Mouse (Mus musculus) heart, postnatal 36 days (tissue): ENCODE measurements around the gene Vps18. TPM values are rescaled to one million over a fixed set of nuclear protein-coding genes. Genes with fewer than 3 reads are reported as not detected.

Experiments
- DNase-seq, 2 experiments: peaks; one replicate each; pipeline ENCODE4 v3.0.0; 2021 to 2022
- intact Hi-C: fragments of 180-260 bp; cut with DNase I; formaldehyde crosslinking; loops from one replicate; pipeline ENCODE4 v1.15.1; 2025
- total RNA-seq, 2 experiments: library from RNA; stranded (reverse); gene quantifications; 2 replicates each; pipeline ENCODE4 v1.2.3; 2021

The Vps18 gene
- total RNA-seq, 2 experiments from 2014 or later, result 13.5 to 13.9 TPM

DNA sequence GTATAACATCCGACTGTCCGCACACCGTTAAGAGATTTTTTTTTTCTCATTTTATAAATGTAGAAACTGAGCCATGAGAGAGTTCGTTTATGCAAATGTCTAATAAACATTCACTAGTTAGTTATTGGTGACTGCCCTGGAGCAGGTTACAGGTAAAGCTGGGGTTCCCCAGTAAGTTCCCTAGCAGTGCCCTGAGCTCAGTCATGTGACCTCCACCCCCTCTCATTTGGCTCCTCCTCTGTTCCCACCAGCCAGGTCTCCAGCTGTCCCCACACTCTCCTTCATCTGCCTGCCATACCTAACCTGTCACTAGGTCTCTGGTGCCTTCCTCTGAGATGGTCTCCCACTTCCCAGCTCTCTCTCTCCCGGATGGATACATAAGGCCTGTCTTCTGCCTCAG is 1.2 kb upstream of the Vps18 start:
- no peak for DNase-seq
- intact Hi-C loops, result no loop called here

- DNase-seq, result peak in 1 of 2 experiments; percentile 43
- intact Hi-C loops, result loop anchor here (2.0 kb wide), 1 partner anchor 254 kb away; the partner anchor contains the start of gene Rpusd2
These were observed 475 bp downstream of the Vps18 start for GRCm38 (mm10) chr2:119289014-119289416.

GRCm38 (mm10) chr2:119292281-119292680 is 3.7 kb downstream of the Vps18 start:
- no peak for DNase-seq
- intact Hi-C loops, result no loop called here

DNA sequence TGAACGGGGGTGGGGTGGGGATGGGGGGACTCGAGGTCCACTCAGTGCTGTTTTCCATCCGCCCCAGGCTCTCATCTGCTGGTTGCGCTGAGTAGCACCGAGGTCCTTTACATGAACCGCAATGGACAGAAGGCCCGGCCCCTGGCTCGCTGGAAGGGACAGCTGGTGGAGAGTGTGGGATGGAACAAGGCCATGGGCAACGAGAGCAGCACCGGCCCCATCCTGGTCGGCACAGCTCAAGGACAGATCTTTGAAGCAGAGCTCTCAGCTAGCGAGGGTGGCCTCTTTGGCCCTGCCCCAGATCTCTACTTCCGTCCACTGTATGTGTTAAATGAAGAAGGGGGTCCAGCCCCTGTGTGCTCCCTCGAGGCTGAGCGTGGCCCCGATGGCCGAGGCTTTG is 4.3 kb downstream of the Vps18 start:
- intact Hi-C loops, result no loop called here
- DNase-seq, result no peak

GRCm38 (mm10) chr2:119293311-119293710 is 4.8 kb downstream of the Vps18 start:
- intact Hi-C loops, result no loop called here
- DNase-seq, result no peak

GRCm38 (mm10) chr2:119293776-119294390 is 5.3 kb downstream of the Vps18 start:
- no peak for DNase-seq
- intact Hi-C loops, result no loop called here

- intact Hi-C loops, result no loop called here
- no peak for DNase-seq
These were observed 5.9 kb downstream of the Vps18 start for GRCm38 (mm10) chr2:119294411-119294810.

GRCm38 (mm10) chr2:119296756-119297155 is 8.2 kb downstream of the Vps18 start:
- DNase-seq, result no peak
- intact Hi-C loops, result no loop called here

- DNase-seq, result no peak
- intact Hi-C loops, result no loop called here
These were observed 9.0 kb downstream of the Vps18 start for GRCm38 (mm10) chr2:119297506-119297905.

GRCm38 (mm10) chr2:119298330-119298729 is 9.8 kb downstream of the Vps18 start:
- peak; percentile 72 to 81 for DNase-seq
- intact Hi-C loops, result loop anchor here (1.0 kb wide), 3 partner anchors 40 to 139 kb away; no protein-coding TSS in a partner anchor

GRCm38 (mm10) chr2:119298839-119299238 is 10.3 kb downstream of the Vps18 start:
- intact Hi-C loops, result loop anchor here (1.0 kb wide), 3 partner anchors 39 to 138 kb away; no protein-coding TSS in a partner anchor
- DNase-seq, result no peak

DNA sequence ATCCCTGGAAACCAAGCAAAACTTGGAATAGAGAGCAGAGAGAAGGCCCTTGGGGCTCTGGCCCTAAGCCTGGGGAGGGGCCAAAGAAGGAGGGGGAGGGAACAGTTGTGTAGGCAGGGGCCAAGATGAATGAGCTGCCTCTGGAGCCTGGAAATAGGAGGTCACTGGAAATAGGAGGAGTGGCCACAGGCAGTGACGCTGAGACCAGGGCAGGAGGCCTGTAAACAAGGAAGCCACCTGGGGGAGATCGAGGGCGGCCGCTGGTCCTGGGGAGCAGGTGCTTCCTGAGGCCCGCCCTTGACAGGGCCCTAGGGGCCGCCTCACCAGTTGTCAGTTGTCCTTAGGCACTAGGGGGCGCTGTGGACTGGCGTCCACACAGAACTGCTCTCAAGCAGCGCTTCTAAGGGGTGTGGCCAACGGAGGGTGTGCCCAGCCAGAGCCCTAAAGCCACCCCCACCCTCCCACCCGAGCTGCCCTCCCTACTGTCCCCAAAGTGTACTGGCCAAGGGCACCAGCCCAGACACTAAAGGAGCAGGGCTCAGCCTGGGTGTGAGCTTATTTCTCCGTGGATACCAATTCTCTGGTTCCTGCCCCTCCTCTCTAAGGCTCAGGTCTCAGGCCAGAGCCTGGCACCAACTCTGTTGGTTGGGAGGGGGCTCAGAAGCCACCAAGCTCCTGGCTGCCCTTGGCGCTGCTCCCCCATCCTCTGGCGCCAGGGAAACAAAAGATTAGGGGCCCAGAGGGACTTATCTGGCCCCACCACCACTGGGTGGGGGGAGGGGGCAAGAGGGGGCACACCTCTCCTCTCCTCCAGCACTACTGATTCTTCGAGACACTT is 11.7 kb downstream of the Vps18 start:
- intact Hi-C loops, result loop anchor here (1.0 kb wide), 2 partner anchors 27 to 111 kb away; no protein-coding TSS in a partner anchor
- DNase-seq, result peak; percentile 81 to 83

DNA sequence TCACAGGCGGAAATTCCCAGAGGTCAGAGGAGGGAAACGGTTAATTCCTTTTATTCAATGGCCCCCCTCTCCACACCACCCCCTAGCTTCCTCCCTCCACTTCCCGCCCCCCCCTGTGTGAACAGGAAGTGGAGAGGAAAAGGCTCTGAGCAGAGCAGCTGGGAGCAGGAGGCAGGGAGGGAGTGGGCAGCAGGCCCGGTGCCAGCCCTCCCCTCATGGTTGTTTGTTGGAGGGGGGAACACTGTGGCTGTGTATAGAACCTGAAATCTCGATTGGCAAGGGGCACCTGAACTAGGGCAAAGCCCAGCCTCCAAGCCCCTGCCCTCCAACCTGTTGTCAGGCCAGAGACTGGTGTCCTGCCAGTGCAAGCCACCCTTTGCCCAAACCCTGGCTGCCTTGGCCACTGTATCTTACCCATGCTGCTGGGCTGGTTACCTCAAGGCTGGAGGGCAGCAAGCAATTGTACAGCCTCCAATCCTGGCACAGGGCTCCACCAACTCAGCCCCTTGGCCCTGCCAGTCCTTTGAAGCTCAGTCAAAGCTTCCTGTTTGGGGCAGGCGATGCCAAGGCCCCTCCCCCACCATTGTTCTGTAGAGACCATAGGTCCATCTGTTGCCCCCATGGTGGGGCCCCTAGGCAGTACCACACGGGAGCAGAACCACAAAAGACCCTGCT is 12.4 kb downstream of the Vps18 start:
- intact Hi-C loops, result loop anchor here (1.0 kb wide), 2 partner anchors 26 to 110 kb away; no protein-coding TSS in a partner anchor
- DNase-seq, result peak; percentile 59 to 60

DNA sequence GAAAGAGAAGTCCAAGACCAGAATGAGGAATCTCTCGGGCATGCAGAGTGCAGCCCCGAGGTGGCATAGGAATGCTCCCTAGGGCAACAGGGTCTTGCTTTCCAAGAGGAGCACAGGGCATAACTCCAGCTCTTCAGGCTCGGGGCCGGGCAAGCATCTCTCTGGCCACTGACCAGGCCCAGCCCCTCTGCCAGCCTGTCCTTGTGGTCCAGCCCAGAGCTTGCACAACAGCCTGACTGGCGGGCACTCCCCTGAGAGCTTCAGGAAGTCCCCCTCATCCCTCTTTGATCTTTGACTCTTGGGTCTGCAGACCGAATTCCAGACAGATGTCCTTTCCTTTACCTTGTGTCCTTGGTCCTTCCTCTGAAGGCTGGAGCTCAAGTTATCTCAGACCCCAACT is 14.3 kb downstream of the Vps18 start:
- DNase-seq, result no peak
- intact Hi-C loops, result no loop called here

DNA sequence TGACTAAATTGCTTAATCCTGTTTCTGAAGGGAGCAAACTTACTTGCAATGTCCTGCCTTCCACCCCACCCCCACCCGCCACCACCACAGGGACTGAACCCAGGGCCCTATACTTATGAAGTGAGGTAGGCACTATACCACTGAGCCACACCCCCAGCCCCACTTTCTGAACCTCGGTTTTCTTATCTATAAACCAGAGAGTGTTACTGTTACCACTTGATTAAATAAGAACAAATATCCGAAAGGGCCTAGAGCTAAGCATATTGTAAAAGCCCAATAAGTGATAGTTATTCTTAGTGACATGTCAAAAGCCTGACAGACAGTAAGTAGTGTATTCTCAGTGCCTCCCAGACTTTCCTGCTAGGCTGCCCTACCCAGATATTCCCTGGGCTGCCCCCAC is 15.9 kb downstream of the Vps18 start:
- intact Hi-C loops, result no loop called here
- DNase-seq, result no peak

- intact Hi-C loops, result no loop called here
- no peak for DNase-seq
These were observed 16.3 kb downstream of the Vps18 start for GRCm38 (mm10) chr2:119304798-119305208.

- no peak for DNase-seq
- intact Hi-C loops, result loop anchor here (1.0 kb wide), 1 partner anchor 15 kb away; no protein-coding TSS in a partner anchor
These were observed 23.0 kb downstream of the Vps18 start for GRCm38 (mm10) chr2:119311544-119311943.

DNA sequence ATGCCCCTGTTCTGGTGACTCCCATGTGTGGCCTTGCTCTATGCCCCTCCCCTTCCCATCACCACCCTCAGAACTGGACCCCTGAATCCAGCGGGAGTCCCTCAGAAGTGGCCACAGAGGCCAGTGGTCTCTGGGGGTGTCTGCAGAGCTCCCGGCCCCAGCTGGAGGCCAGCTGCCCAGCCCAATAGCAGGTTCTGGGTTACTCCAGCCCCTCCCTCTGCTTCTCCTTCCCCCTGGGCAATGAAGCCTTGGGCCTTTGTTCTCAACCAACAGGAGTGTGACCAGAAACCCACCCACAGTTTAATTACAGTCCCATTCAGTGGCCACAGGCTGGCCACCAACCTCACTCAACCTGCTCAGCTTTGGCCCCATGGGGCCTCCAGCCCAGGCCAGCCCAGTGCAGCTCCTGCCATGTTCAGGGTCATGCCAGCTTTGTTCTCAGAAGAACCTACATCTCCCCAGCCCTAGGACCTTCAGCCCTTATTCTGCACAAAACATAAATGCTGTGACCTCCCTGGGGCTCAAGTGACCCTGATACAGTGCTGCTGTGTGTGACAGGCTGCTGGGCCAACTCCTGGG is 23.9 kb downstream of the Vps18 start:
- intact Hi-C loops, result no loop called here
- no peak for DNase-seq

DNA sequence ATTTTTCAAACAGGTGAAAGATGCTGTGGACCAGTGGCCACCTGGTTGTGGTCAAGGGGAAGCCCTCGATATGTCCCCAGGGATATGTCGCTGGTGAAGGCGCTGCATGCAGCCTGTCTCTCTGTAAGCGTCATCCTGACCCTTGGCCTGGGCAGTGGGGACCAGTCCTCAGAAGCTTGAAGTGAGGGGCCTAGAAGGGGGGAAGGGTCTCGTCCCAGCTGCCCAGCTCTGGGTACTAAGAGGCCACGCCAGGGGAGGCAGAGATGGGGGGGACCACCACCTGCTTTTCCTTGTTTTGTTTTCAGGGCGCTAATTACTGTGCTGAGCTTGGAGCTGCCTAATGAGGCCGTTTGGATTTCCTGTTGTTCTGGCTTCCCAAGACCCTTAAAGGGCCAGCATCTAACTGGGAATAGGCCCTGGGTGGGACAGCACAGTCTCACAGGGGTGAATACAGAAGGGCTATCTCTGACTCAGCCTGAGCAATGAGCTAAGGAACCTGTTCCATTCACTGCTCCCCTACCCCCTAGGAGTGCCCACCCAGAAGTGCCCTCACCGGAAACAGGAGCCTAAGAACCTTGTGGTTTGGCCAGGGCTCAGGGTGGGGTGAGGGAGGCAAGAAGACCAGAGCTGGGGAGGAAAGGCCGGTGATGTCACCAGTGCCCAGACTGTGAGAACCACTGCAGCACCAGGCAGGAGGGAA is 25.4 kb downstream of the Vps18 start:
- intact Hi-C loops, result no loop called here
- DNase-seq, result no peak

GRCm38 (mm10) chr2:119314742-119315310 is 26.3 kb downstream of the Vps18 start:
- no peak for DNase-seq
- intact Hi-C loops, result no loop called here
